Mouse (Mus musculus): Measurements from ENCODE around the gene Sh3bgrl3.
A peak's percentile ranks its signal among the peaks of the same experiment; 100 is the strongest.
"Not testable (repeated sequence)": the region's sequence is repeated elsewhere in the genome, so short reads cannot be mapped to it uniquely, and the experiment has no call there.

The Sh3bgrl3 gene

DNA sequence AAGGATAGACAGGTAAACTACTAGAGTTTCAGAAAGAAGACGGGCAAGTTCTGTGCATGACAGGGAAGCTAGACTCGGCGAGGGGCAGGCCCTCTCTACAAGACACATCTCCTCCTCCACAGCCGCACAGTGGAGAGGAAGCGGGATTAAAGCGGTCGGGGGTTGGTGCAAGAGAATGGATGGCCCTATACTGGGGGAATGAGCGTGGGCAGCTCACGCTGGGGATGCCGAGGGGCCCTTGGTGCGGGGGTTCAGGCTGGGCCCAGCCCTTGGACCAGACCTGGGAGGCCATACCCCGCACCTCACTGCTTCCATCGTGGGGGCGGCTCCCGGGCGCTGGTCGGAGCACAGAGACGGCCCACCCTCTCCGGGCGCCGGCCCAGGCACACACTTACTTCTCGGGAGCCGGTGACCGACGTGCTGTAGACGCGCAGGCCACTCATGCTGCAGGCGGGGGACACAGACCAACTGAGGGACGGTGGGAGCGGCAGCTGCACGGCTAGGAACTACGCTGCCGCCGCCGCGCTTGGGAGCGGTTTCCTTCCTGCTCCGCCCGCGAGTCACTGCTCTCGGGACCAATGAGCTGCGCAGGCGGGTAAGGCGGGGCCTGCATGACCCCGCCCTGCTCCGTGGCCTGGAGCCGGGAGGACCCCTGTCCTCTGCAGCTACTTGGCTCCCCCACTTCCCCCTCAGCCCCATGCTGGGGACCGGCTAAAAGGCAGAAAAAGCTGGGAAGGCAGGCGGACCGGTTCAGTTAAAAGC lies at the start of gene Sh3bgrl3:
Sh3bgrl3 (minus strand) TSS at position 569 of the 762 bp plus-strand sequence.
- DNase-seq (ENCODE audit: low read depth, low spot score): peak; percentile 93

DNA sequence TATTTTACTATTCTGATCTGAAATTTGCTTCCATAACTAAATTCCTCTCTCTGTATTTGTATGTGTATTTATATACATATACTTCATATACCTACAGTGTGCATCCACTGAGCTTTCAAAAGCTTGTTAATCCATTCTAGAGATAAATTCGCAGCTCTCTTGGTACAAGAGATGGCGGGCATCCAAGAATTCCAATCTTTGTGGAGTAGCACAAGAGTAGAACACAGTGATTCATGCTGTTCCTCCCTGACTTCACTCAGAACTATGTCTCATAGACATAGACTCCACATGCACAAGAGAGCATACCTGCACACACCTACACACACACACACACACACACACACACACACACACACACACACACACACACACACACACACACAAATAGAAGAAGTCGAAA lies 43.8 kb upstream of the Sh3bgrl3 start:
- no peak for DNase-seq (ENCODE audit: low read depth, low spot score)

DNA sequence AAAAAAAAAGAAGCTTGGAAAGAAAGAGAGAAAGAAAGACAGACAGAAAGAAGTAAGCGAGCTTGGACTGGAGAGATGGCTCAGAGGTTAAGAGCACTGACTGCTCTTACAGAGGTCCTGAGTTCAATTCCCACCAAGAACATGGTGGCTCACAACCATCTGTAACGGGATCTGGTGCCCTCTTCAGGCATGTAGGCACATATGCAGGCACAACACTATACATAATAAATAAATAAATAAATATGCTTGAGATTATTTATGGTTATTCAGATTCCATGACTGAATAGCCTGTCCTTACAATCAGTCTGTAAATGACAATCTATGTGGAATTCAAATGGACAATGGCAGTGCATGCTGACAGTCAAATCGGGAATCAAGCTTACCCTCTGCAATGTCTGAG lies 38.3 kb upstream of the Sh3bgrl3 start:
- peak; percentile 35 for DNase-seq (ENCODE audit: low read depth, low spot score)

DNA sequence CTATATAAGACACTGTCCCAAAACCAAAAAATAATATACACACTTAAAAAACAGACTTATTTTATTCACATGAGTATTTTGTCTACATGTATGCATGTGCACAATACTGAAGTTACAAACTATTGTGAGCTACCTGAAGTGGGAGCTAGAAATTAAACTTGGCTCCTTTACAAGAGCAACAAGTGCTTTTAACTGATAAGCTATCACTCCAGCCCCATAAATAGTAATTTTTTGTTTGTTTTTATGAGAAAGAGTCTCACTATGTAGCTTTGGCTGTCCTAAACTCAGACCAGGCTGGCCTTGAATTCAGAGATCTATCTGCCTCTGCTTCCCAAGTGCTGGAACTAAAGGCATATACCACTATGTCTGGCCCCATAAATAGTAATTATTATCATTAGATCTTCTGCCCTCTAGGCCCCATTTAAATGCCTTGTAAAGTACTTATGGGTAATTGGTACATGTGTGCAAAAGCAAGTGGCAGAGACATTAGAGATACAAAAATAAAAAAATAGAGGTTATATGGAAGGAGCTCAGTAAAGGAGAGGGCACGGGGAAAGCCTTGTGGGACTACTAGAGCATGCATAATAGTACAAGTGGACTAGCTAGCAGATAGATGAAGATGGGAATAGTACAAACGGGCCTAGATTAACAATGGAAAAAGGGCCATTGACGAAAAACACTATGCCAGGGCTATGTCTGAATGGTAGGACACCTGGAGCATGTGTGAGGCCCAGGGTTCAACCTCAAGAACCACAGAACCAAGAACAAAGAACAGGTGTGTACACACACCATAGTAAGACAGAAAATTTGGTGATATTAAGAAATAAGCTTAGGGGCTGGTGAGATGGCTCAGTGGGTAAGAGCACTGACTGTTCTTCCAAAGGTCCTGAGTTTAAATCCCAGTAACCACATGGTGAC lies 37.2 kb upstream of the Sh3bgrl3 start:
- no peak for DNase-seq (ENCODE audit: low read depth, low spot score)

DNA sequence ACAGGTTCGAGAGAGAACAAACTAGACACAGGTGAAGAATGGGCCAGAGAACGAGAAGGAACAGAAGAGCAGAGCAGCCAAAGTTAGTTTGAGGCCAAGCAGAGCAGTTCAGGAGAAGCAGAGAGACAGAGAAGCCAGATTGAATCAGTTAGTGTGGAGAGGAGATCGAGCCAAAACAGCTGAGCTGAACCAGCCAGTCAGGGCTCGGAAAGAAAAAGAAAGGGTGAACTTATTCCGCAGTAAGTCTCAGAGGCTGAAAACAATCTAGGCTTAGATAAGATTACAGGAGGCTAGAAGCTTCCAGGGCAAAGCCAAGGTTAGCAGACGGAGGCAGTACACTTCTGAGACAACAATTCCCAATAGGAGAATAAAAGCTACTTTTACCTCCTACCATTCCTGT lies 36.4 kb upstream of the Sh3bgrl3 start:
- DNase-seq (ENCODE audit: low read depth, low spot score): no peak

DNA sequence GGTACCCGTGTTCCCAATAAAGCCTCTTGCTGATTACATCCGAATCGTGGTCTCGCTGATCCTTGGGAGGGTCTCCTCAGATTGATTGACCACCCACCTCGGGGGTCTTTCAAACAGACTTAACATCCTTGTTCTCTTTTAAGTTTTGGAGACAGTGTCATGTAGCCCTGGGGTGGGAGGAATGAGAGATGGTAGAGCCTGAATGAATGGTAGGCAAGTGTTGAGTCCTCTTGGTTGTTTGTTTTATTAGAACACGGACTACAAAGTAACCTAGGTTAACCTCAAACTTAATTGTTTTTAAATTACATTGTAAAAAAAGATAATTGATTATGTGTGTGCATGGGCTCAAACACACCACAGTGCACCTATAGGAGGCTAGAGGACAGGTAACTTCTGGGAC lies 36.0 kb upstream of the Sh3bgrl3 start:
- DNase-seq (ENCODE audit: low read depth, low spot score): no peak

DNA sequence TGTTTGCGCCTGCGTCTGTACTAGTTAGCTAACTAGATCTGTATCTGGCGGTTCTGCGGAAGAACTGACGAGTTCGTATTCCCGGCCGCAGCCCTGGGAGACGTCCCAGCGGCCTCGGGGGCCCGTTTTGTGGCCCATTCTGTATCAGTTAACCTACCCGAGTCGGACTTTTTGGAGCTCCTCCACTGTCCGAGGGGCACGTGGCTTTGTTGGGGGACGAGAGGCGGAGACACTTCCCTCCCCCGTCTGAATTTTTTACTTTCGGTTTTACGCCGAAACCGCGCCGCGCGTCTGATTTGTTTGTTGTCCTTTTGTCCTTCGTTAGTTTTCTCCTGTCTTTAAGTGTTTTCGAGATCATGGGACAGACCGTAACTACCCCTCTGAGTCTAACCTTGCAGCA lies 31.5 kb upstream of the Sh3bgrl3 start:
- DNase-seq (ENCODE audit: low read depth, low spot score): not testable (repeated sequence)

DNA sequence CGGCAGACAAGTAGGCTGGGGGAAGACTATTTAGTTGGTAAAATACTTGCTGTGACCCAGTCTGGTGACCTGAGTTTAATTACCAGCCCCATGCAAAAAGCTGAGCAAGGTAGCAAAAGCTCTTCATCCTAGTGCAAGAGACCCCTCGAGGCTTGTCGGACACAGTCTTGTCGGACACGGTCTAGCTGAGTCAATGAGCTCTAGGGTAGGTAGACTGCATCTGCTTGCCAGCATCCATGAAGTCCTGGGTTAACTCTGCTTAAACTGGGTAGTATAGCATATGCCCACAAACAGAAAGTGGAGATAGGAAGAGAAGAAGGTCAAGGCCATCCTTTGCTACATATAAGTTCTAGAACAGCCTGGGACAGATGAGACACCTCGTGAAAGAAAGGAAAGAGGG lies 30.2 kb upstream of the Sh3bgrl3 start:
- no peak for DNase-seq (ENCODE audit: low read depth, low spot score)

DNA sequence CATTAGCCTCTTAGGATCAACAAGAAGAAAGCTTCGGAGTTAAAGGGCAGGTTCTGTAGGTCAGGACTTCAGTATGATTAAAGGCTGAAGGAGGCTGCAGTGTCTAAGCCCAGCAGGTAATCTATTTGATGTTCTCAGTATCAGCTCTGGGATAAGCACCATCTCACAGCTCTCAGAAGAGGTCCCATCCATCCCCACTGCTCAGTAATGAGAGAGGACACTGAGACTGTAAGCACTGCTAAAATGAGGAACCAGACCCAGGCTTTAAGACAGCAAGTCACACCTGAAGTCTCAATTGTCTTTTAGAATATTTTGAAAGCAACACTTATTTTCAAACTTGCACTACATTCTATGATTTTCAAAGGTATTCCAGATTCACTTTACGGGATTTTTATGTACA lies 29.0 kb upstream of the Sh3bgrl3 start:
- DNase-seq (ENCODE audit: low read depth, low spot score): no peak

DNA sequence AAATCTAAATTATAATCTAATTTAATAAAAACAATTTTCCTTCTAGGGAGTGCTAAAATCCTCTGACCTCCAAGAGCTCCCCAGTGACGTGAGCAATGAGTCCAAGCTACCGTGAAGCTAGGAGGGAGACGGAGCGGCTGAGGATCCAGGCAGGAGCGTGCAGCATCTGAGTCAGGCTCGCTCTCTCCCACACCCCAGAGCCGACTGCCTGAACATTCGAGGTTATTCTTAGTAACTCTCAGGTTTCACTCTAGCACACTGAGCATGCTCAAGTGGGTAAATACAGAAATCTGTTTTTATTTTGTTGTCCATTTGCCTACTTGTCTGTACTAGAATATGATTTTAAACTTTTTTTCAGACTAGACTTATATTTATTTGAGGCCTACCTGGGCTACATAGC lies 28.2 kb upstream of the Sh3bgrl3 start:
- DNase-seq (ENCODE audit: low read depth, low spot score): no peak

DNA sequence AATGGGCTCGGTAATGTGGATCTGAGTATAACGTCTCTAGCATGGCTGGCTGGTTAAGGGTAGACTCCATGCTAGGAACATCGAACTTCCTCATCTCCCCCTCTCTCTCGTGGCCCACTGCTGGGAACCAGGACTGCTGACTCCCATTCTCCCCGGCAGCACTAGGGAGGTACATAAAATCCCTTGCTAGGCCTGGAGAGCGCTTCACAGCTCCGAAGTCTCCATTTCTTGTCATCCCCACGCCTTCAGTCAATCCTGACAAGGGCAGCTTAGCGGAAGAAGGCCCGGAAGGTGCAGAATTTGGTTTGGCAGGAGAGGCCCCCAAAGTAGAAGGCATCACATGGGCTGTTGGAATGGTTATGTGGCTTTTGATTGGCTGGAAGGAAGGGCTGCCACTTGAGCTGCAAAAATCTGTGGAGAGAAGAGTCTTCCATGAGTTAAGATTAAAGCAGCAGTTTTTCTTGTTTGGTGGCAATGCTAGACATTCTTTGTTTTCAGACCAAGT lies 27.4 kb upstream of the Sh3bgrl3 start:
- no peak for DNase-seq (ENCODE audit: low read depth, low spot score)

DNA sequence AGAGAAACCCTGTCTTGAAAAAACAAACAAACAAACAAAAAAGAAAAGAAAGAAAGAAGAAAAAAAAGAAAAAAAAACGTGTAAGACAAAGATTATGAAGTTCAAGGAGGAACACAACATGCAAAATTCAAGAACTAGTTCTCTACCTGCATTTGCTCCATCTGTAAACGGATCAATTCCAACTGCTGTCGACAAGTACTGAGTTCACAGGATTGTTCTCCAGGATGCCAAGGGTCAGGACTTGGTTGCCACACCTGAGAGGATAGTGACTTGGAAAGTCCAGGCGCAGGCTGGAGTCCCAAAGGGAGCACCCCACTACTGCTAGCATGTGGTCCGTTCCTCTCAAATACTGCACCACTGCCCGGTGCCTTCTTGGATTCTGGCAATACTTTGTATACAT lies 26.9 kb upstream of the Sh3bgrl3 start:
- DNase-seq (ENCODE audit: low read depth, low spot score): no peak

DNA sequence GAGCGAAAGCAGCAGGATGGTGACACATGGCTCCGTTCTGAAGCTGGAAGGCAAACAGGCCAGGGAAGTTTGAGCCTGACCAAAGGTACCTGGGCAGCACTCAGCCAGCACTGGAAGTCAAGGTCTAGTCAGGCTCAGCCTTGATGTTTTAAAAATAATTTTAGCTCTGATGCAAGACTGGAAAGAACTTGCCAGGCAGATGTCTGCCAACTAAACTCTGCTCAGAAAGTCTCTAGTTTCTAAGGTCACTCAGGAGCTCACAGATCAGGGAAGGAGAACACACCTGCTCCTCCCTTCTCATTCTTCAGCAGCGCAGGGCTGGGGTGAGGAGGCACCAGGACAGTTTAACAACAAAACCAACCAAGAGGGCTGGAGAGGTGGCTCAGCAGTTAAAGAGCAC lies 25.8 kb upstream of the Sh3bgrl3 start:
- DNase-seq (ENCODE audit: low read depth, low spot score): no peak

DNA sequence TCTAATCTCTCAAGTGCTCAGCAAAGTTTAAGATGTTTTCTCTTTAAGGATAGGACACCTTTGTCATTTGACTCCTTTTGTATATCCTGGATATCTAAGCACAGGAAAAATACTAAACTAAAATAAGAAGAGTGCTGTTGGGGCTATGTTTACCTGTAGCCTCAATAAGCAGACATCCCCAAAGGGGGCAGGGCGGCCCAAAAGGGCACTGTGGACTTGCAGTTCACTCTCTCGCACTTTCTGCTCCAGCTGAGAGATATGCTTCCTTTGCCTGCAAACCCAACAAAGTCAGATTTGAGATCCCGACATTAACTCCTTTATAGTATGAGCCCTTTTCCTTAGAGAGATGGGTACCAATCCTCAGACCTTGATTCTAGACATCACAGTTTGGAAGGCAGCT lies 25.1 kb upstream of the Sh3bgrl3 start:
- no peak for DNase-seq (ENCODE audit: low read depth, low spot score)

DNA sequence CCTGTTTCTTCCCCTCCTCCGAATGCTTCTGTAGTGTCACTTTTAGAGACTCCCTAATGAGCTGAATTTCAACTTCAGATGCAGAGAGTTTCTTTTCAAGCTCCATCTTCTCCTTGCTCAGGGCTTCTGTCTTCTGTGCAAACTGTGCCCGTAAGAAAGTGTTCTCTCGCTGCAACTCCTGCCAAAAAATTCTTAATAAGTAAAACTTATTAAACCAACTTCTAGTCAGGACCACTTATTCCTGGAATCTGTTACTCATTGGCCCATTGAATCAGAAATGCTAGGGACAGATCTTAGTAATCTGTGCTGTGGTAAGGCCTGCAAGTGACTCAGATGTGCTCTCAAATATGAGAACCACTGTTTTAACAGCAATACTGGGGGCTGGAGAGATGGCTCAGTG lies 23.5 kb upstream of the Sh3bgrl3 start:
- DNase-seq (ENCODE audit: low read depth, low spot score): no peak

DNA sequence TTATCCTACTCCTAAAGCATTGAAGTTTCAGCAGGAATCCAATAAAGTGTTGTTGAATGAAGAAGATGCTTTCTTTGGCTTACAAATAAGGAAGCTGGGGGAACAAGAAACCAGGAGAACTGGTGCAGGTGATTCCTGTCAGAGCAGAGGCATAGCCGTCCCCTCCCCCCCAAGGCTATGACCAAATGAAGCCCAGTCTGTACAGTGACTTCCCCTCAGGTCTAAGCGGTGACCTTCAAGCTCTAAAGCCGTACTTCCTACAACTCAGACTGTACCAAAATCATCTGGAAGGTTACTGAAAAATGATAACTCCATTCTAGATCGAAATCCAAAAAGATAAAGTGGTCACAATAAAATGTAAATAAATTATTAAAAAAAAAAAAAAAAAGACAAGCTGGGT lies 20.8 kb upstream of the Sh3bgrl3 start:
- peak; percentile 25 for DNase-seq (ENCODE audit: low read depth, low spot score)

DNA sequence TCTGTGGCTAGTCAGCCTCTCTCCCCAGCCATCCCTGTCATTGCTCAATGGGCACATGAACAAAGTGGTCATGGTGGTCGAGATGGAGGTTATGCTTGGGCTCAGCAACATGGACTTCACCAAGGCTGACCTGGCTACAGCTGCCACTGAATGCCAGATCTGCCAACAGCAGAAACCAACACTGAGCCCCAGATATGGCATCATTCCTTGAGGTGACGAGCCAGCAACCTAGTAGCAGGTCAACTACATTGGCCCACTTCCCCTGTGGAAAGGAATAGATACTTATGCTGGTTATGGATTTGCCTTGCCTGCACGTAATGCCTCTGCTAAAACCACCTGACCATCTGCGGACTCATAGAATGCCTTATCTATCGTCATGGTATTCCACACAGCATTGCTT lies 15.7 kb upstream of the Sh3bgrl3 start:
- DNase-seq (ENCODE audit: low read depth, low spot score): not testable (repeated sequence)

DNA sequence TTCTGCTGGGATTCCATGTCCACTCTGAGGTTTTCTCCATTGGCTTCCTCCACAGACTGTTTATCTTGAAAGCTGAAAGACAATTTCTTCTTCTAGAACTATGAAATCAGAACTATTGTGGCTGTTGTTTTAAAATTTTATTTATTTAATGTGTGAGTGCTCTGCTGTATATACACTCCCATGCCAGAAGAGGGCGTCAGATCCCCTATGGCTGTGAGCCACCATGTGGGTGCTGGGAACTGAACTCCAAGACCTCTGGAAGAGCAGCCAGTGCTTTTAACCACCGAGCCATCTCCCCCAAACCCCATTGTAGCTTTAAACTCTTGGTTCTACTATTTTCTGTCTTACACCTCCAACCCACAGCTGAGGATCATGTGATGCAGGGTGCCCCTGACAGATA lies 10.3 kb upstream of the Sh3bgrl3 start:
- DNase-seq (ENCODE audit: low read depth, low spot score): peak; percentile 67

DNA sequence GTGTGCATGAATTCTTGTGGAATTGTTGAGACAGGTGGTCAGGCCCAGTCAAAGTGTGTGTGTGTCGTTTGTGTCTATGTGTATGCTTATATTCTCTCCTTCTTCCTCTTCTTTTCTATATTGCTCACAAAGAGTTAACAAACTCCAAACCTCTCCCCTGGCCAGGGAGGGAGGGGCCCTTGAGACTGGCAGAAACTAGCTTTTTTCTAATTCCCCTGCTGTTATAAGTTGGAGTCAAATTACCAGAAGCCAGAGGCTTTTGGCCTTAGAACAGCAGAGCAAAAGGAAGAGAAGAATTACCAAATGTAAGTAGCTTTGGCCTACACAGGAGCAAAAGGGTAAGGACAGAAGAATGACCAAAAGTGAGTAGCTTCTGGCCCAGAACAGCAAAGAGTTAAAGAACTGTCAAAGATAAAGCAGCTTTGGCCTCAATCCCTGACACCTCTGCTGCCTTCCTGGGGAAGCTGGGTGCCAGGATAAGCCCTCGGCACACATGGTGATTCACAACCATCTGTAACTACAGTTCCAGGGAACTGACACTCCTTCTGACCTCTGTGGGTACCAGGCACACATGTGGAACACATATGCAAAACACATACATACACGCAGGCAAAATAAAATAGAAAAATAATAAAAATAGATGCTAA lies 7.8 kb upstream of the Sh3bgrl3 start:
- DNase-seq (ENCODE audit: low read depth, low spot score): no peak

DNA sequence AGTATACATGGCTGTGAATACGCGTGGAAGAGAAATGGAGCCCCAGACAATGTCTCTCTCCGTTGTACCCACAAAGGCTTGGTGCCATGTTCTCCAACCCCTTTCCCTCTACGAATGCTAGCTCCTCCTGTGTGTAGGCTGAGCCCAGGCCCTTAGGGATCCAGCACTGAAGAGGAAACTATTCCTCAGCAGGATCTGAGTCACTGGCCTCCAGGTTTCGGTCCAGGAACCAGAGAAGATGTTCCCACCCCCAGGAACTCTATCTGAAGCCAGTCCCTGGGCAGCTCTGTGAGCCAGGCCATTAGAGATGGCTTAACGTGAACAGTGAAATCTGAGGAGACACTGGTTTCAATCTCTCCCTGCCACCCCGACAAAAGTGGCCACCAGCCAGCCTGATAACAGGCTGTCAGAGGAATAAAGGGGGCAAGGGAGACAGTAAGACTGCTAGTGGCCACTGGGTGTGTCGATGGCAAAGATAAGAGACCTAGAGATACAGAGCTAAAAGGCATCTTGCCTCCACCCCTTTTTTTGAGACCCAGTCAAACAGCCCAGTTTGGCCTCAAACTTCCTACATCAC lies 4.0 kb upstream of the Sh3bgrl3 start:
- DNase-seq (ENCODE audit: low read depth, low spot score): no peak

DNA sequence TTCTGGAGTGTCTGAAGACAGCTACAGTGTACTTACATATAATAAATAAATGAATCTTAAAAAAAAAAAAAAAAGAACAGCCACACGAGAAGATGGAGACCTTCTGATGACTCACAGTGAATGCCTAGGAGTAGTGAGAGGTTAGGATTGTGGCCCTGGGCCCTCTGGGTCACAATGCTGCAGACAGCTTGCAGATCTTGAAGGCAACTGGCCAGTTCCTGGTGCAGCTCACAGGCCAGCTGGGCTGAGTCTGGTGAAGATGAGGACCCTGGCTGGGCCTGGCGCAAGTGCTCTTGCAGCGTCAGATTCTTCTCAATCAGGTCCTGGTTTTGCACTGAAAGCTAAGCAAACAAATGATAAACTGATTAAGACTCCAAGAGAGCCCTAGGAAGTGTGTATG lies 3.5 kb upstream of the Sh3bgrl3 start:
- DNase-seq (ENCODE audit: low read depth, low spot score): no peak

DNA sequence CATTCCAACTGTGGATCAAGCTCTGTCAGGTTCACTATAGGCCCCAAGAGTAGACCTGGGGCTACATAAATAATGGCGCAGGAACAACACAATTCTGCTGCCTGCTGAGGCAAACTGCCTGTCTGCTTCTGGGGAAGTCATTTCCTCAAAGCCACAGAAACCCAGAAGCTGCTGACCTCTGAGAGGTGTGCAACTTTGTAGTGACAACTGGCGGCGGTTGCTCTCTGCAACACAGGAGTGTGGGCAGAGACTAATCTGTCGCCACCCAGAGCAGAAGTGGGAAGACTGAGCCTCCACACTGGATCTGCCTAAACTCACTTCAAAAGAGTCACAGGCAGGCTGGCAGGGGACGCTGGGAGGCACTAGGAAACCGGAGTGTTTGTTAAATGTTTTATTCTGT lies 893 bp upstream of the Sh3bgrl3 start:
- DNase-seq (ENCODE audit: low read depth, low spot score): no peak

All from ZHBTc4 (cell line).